Mouse (Mus musculus) G1E (cell line): Measurements from ENCODE around the gene Tedc2. TPM values are rescaled to one million over a fixed set of nuclear protein-coding genes. Genes with fewer than 3 reads are reported as not detected.

Source experiments
- ATAC-seq: 2 replicates; pipeline ENCODE4 v1.8.0; 2016; ENCODE audit warnings: mild to moderate bottlenecking; ENCODE audit not compliant: insufficient number of reproducible peaks, poor library complexity, low FRiP score, severe bottlenecking; ENCODE audit errors: extremely low read depth
- DNase-seq: peaks from one replicate; pipeline ENCODE4 v3.0.0; 2012; ENCODE audit warnings: low spot score
- H3K27me3 ChIP-seq: 2 replicates; pipeline ENCODE4 v1.6.1; 2012; ENCODE audit warnings: mild to moderate bottlenecking, low read length, inconsistent platforms; ENCODE audit not compliant: insufficient read depth
- H3K36me3 ChIP-seq: replicated peaks from 2 replicates; pipeline ENCODE3; 2012; ENCODE audit warnings: mild to moderate bottlenecking, inconsistent platforms
- H3K4me1 ChIP-seq: 2 replicates; pipeline ENCODE4 v1.6.1; 2012; ENCODE audit warnings: low read depth, low read length, inconsistent platforms, mixed read lengths; ENCODE audit not compliant: insufficient read depth
- H3K4me3 ChIP-seq: 2 replicates; pipeline ENCODE4 v1.5.1; 2012; ENCODE audit warnings: low read depth, mild to moderate bottlenecking, inconsistent platforms, low read length, moderate library complexity, mixed read lengths
- H3K9me3 ChIP-seq: replicated peaks from 2 replicates; pipeline ENCODE4 v1.6.1; 2012; ENCODE audit warnings: inconsistent platforms
- CTCF ChIP-seq: IDR thresholded peaks from 2 replicates; pipeline ENCODE4 v1.5.1; 2012; ENCODE audit warnings: low read depth, low read length, inconsistent platforms, mixed read lengths
- GATA1 ChIP-seq: IDR thresholded peaks from 2 replicates; pipeline ENCODE4 v1.6.1; 2012; ENCODE audit warnings: borderline replicate concordance, low read length, inconsistent platforms, mixed read lengths
- GATA2 ChIP-seq: IDR thresholded peaks from 2 replicates; pipeline ENCODE4 v1.6.1; 2012; ENCODE audit warnings: low read depth, low read length, inconsistent platforms, borderline replicate concordance
- POLR2AphosphoS5 ChIP-seq: IDR thresholded peaks from 2 replicates; pipeline ENCODE4 v1.6.1; 2012; ENCODE audit warnings: low read depth, low read length, inconsistent platforms; ENCODE audit not compliant: insufficient replicate concordance
- TAL1 ChIP-seq: conservative IDR thresholded peaks from 2 replicates; pipeline ENCODE4 v1.6.1; 2012; ENCODE audit warnings: low read depth, low read length, inconsistent platforms, mixed read lengths
- polyA plus RNA-seq: library from polyadenylated mRNA; stranded (reverse); fragments of >175 nt; gene quantifications from 2 replicates; pipeline ENCODE4 v1.2.3, GENCODE M21; 2012
- total RNA-seq, 2 experiments: library from RNA; stranded (forward) in 1 of 2; stranded (reverse) in 1 of 2; fragments of 200-1000 nt in 1 of 2; fragments of >200 nt in 1 of 2; fragmentation: Nextera tagmentation in 1 of 2; gene quantifications; 2 replicates each; pipeline ENCODE4 v1.2.3; 2014 to 2017

Gene Tedc2
- total and polyA plus RNA-seq, 3 experiments: 38.3 to 55.1 (median 41.7) TPM

DNA sequence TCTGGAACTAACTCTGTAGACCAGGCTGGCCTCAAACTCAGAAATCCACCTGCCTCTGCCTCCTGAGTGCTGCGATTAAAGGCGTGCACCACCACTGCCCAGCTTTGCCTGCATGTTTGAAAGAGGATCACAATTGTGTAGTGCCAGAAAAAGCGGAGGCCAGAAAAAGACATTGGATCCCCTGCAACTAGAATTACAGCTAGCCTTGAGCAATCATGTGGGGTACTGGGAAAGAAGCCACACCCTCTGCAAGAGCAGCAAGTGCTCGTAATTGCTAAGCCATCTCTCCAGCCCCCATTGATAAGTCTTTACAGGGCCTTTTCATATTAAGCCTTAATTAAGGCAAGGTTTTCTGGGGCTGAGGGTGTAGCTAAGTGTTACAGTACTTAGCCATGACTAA is 29.2 kb downstream of the Tedc2 start:
- H3K36me3 ChIP-seq: peaks cover 88% of the 10 kb centered on the region
- TF ChIP-seq GATA1: no peak
- no peak for TF ChIP-seq POLR2AphosphoS5
- TF ChIP-seq CTCF: no peak
- TF ChIP-seq TAL1: no peak
- no peak for TF ChIP-seq GATA2
- no peaks in the 10 kb centered on the region for H3K9me3 ChIP-seq
- peaks cover 66% of the 10 kb centered on the region for H3K4me1 ChIP-seq
- ATAC-seq: no peak
- H3K27me3 ChIP-seq: no peaks in the 10 kb centered on the region
- no peak overlapping the region for H3K4me3 ChIP-seq
- no peak for DNase-seq

DNA sequence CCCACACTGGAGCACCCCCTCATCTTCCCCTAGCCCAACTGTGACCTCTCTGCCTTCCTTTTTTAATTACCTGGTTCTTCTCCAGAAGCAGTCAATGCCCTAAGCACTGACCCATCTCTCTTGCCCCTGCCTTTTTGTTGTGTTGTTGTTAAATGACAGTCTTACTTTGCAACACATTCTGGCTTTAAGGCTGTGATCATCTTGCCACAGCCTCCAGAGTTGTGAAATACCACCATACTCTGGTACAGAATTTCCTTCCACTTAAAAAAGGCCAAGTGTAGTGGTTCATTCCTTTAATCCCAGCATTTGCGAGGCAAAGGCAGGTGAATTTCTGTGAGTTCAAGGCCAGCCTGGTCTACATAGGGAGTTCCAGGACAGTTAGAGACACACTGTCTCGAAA is 29.7 kb downstream of the Tedc2 start:
- no peaks in the 10 kb centered on the region for H3K27me3 ChIP-seq
- ATAC-seq: no peak
- no peak for TF ChIP-seq TAL1
- no peak for TF ChIP-seq GATA2
- no peak for TF ChIP-seq GATA1
- TF ChIP-seq CTCF: no peak
- no peak for TF ChIP-seq POLR2AphosphoS5
- DNase-seq: no peak
- H3K4me3 ChIP-seq: no peak overlapping the region
- H3K9me3 ChIP-seq: no peaks in the 10 kb centered on the region
- H3K36me3 ChIP-seq: peaks cover 88% of the 10 kb centered on the region
- H3K4me1 ChIP-seq: peaks cover 62% of the 10 kb centered on the region

DNA sequence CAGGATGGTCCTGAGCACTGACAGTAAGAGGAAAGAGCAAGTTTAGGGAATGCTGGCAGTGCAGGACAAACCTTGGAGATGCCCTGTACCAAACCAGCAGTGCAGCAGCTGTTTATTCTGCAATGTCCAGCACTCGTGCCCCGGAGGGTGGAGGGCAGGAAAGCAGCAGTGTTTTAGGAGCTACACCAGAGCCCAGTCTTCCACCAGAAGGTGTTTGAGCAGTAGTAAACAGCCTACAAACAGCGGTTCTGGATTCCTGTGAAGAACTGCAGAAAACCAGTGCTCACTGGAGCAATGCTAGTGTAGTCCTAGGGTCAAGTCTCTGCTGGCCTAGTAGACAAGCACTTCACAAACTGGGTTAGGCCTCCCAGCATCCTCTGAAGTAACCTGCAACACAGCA is 46.4 kb downstream of the Tedc2 start:
- Histone ChIP-seq H3K27me3 (no peaks in the 10 kb centered on the region), H3K4me3 (no peak overlapping the region), H3K36me3 (peaks cover 34% of the 10 kb centered on the region), H3K9me3 (no peaks in the 10 kb centered on the region), H3K4me1 (peaks cover 49% of the 10 kb centered on the region)
- TF ChIP-seq TAL1: no peak
- TF ChIP-seq POLR2AphosphoS5: peak; percentile 79
- ATAC-seq (no peak), DNase-seq (no peak)

DNA sequence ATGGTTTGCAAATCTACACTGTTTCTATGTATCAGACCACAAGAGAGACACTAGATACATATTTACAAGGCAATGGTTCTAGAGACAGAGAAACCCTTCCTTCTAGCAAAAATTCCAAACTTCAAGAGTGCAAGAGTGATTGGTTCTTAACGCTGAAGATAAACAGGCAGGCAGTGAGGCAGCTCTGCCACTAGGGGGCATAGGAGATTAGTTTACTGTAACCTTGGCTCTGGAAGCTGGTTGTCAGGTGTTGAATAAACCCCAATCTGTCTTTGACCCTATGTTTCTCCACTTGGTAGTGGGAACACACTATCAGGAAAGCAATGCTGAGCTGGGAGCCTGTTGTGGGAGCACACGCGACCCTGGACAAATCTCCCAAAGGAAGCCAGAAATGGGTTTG is 47.2 kb downstream of the Tedc2 start:
- H3K4me3 ChIP-seq: no peak overlapping the region
- peaks cover 28% of the 10 kb centered on the region for H3K36me3 ChIP-seq
- peak; percentile 95 for TF ChIP-seq CTCF
- TF ChIP-seq TAL1: no peak
- no peak for TF ChIP-seq GATA1
- TF ChIP-seq GATA2: no peak
- H3K9me3 ChIP-seq: no peaks in the 10 kb centered on the region
- H3K27me3 ChIP-seq: no peaks in the 10 kb centered on the region
- DNase-seq (no peak), ATAC-seq (no peak)
- peaks cover 47% of the 10 kb centered on the region for H3K4me1 ChIP-seq

DNA sequence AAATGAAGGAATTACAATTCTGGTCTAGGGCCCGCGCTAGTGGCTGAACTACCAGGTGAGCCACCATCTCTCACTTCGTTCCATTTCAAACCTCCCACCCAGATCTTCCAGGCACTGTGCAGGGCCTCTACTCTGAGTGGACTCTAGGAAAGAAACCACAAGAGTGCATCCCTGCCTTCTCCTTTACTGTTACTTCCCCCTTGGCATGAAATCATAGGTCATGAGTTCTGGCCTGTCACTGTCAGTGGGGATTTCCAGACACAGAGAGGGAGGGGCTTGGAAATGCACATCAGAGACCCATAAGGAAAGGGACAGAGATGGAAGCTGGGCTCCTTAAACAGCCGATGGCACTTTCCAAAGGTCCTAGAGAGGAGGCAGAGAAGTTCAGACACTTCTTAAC is 48.9 kb downstream of the Tedc2 start:
- H3K36me3 ChIP-seq: peaks cover 36% of the 10 kb centered on the region
- H3K9me3 ChIP-seq: no peaks in the 10 kb centered on the region
- TF ChIP-seq GATA1: no peak
- DNase-seq: no peak
- no peak overlapping the region for H3K4me3 ChIP-seq
- ATAC-seq: no peak
- H3K4me1 ChIP-seq: peaks cover 64% of the 10 kb centered on the region
- H3K27me3 ChIP-seq: no peaks in the 10 kb centered on the region

DNA sequence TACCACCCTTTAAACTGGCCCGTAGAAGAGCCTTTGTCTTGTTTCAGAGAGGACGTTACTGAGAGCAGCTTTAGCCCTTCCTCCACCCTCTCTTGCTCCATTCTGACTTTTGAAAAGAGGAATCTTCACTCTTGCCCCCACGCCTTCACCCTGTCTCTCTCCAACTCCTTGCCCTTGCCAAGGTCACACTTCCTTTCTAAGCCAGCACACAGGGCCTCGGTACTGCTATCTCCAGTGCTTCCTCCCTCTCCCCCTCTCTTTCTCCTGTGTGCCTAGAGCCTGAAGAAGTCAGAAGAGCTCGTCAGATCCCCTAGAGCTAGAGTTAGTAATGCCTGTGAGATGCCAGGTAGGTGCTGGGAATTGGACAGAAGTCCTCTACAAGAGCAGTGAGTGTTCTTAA is 49.9 kb downstream of the Tedc2 start:
- ATAC-seq (no peak), DNase-seq (no peak)
- Histone ChIP-seq H3K4me3 (no peak overlapping the region), H3K36me3 (peaks cover 35% of the 10 kb centered on the region), H3K4me1 (peaks cover 68% of the 10 kb centered on the region), H3K27me3 (no peaks in the 10 kb centered on the region), H3K9me3 (no peaks in the 10 kb centered on the region)
- no peak for TF ChIP-seq GATA2
- no peak for TF ChIP-seq CTCF
- no peak for TF ChIP-seq GATA1
- TF ChIP-seq POLR2AphosphoS5: no peak
- no peak for TF ChIP-seq TAL1

DNA sequence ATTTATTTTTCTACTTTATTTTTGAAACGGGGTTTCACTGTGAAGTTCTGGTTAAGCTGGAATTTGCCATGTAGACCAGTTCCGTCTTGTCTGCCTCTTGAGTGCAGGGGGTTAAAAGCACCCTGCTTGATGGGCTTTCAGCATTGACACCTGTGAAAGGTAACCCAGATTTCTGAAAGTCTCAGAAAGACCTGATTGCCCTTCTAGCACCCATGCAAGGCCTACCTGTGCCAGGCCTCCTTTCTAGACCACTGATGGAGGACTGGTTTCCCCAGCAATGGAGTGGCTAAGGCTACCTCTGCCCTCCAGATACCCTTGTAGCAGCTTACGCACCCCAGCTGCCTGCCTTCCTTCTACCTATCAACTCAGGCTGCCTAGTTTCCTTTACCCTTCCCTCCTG is 50.5 kb downstream of the Tedc2 start:
- no peaks in the 10 kb centered on the region for H3K27me3 ChIP-seq
- H3K36me3 ChIP-seq: peaks cover 39% of the 10 kb centered on the region
- TF ChIP-seq TAL1: no peak
- no peak for TF ChIP-seq GATA1
- TF ChIP-seq CTCF: no peak
- no peak for TF ChIP-seq GATA2
- no peak for TF ChIP-seq POLR2AphosphoS5
- peak overlapping the region; percentile 82 for H3K4me3 ChIP-seq
- ATAC-seq (no peak), DNase-seq (no peak)
- H3K9me3 ChIP-seq: no peaks in the 10 kb centered on the region
- peaks cover 71% of the 10 kb centered on the region for H3K4me1 ChIP-seq
